Mouse (Mus musculus) adrenal gland, adult 2 months (tissue): Measurements from ENCODE around the gene Enox1. TPM values are rescaled to one million over a fixed set of nuclear protein-coding genes. Genes with fewer than 3 reads are reported as not detected.
A peak's percentile ranks its signal among the peaks of the same experiment; 100 is the strongest.

Experiments
- DNase-seq: peaks from one replicate; pipeline ENCODE4 v3.0.0; 2021
- polyA plus RNA-seq: library from polyadenylated mRNA; depleted of rRNA; stranded (reverse); fragments of >200 nt; gene quantifications from 2 replicates; pipeline ENCODE4 v1.2.3, GENCODE M21; 2012; rRNA removed
- total RNA-seq, 2 experiments: library from RNA; stranded (reverse); gene quantifications; 2 replicates each; pipeline ENCODE4 v1.2.3; 2021

Gene Enox1
- total and polyA plus RNA-seq, 3 experiments, result 1.7 to 3.5 (median 2.1) TPM

DNA sequence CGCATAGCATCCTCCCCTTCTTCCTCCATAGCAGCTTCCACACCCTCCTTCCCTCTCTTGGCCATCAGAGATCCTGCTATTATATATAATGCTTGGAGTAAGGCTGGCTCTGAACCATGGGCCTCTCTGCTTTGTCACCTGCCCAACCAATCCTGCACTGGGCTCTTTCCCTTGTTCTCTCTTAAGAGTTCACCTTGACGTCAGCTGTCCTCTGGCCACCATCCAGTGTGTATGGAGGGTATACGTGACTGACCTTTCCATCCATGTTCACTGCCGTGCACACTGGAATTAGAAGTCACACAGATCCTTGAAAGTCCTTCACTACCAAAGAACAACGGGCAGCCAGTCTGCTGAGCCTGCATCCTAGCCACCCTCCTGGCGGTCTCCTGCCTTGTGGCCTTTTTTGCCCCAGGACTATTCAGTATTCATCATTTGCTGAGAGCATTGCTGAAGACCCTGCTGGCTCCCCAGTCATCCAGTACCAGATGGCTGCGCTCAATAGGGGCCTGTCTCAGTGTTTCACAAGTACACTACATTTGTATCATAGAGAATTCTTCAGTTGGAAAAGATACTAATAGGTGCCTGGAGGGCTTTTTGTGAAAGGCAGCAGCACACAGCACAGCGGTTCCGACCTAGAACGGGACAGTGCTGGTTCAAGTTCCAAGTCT, 526.5 kb downstream of the Enox1 start:
- DNase-seq, result no peak

DNA sequence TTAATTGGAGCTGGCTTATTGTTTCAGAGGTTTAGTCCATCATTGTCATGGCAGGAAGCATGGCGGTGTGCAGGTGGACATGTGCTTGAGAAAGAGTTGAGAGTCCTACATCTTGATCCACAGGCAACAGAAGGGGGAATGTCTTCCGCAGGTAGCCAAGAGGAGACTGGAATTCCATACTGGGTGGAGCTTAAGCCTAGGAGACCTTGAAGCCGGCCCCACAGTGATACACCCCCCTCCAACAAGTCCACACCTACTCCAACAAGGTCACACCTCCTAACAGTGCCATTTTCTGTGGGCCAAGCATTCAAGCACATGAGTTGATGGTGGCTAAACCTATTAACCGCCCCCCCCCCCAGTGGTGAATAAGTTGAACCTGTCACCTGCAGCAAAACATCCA, 533.3 kb downstream of the Enox1 start:
- DNase-seq, result no peak

DNA sequence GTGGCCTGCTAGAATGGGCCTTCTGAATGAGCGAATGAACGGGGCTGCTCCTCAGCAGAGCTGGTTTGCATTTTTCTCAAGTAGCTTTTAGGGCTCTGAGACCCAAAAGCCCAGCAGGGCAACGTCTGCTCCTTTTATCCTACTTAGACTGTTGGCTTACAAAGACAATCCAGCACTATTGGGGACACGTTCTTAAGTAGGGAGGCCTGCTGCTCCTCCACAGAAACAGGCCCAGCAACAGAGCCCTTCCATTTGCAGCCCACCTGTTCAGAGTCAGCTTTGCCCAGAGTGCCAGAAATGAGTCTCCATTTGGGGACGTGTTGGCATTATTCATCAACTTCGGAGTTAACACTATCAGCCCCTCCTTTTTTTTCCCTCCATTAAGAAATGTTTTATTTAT, 548.4 kb downstream of the Enox1 start:
- no peak for DNase-seq

DNA sequence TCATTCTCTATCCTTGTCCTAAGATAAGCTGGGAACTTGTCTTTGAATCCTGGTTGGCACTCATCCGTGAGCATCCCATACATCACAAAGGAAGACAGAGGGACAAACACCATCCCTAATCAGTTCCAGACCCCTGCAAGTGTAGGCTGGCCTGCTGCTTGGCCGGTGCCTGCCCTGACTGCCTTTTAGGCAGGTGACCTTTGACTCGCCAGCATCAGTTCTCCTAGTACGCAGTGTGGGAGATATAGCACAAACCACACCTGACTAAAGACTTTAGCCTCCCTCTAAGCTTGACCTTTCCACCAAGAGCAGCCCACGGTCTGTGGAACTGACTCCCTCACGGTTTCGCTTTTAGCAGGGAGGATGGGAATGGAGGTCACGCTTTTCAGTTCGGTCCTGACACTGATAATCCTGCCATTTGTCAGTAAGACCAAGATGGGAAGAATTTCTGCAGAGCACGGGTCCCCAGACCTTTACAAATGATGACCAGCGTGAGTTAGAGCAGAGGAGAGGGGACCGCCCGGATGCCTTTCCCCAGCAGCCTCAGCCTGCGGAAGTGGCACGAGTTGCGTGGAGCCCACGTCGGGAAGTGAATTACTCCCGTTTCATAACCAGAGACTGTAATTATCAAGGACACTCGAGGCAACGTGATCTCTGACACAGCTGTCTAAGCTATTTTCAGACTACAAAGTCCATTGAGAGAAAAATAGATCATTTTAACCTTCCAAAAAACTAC, 550.1 kb downstream of the Enox1 start:
- peak; percentile 40 for DNase-seq

DNA sequence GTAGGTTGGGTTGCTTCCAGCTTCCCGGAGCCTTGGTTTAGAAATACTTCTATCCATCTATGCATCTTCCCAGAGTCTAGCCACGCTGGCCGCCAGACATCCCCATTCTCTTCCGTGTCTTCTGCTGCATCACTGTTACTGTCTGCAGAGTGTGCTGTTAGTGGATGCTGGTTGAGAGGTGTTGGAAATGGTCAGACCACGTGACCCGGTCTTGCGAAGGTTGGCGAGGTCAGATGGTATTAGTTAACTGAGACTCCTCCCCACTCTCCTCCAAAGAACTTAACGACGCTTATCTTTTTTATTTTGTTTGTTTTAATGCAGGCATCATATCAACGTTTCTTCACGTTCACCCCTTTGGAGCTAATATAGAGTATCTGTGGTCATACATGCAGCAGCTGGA, 550.7 kb downstream of the Enox1 start:
- DNase-seq, result peak; percentile 3

DNA sequence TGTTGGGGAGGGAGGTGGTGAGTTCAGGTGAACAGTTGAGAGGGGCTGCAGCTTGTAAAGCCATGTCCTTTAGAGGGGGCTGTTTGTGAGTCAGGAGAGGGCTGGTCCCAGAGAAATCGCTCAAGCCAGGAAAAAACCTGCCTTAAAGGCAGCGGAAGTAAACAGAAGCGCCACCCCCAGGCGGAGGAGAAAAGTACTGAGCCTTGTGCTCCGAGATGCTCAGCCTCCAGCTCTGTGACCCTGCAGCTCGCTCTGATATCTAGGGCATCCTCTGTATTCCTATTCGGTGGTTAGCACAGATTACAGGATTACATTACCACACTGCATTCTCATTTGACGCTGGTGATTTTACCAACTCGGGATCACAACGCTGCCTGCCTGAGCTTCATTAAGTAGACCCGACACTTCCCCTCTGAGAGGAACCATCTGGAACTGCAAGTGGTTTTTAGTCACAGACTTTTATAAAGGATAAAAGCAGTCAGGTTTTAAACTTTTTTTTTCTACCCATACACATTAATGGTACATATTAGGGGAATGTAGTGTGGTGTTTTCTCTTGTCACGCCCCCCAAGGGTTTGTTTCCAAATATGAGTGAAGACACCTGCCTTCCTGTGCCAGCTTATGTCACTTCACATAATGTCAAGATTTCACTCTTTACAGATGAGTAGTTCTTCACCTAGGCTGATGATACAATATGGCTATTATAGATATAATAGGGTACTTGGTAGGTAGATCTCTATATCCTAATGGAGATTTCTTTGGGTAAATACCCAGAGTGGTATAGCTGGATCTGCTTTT, 552.0 kb downstream of the Enox1 start:
- DNase-seq, result no peak

DNA sequence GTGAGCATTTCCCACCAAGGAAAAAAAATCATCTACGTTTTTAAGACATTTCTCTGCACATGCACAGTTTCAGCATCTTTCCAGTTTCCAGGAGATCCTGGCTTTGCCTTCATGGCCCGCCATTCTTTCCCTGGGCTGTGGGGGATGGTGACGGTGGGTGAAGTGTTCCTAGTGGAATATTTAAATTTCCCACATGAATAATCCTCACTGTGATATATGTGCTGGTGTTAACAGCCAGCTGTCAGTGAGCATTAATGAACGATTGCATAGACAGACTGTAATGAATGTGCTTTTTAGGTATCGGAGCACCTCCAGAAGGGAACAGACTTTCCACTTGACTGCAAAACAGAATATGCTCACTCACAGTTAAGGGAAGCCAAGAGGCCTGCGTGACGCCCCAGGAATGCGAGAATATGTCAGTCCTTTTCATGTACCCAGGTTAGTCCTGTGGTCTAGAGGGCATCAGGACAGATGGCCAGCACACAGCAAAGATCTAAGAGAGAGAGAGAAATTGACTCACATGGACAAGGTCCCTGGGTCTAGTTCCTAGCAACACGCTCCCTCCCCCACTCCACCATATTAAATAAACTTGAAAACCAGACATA, 558.5 kb downstream of the Enox1 start:
- no peak for DNase-seq

DNA sequence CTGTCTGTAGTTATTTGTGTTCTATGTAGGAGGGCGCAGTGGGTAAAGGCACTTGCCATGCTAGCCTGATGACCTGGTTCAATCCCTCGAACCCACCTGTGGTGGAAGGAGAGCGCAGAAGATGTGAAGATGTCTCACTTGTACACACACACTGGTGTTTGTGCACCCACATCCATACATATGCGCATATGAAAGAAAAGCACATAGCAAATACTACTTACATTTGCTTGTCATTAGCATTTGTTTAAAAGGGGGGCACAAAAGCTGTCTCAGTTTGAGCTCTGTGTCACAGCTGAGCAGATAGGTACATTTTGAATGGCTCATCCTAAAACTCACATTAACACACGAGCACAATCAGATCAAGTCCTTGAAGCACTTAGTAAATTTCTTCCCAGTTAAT, 560.4 kb downstream of the Enox1 start:
- no peak for DNase-seq

DNA sequence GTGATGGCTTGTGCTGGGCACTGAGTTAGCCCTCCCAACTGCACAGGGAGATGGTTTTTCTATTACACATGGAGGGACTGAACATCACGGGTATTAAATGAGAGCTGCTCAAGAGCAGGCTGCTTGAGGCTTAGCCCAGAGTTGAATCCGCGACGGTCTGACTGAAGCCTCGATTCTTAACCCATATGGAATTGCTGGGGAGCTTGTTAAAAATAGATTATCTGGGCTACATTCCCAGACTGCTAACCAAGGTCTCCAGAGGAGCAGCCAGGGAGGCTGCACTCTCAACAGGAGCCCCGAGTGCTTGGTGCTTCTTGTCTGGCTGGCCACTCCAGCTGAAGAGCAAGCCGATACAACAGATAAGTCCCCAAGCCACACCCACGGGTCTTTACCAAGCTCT, 562.3 kb downstream of the Enox1 start:
- peak; percentile 12 for DNase-seq

DNA sequence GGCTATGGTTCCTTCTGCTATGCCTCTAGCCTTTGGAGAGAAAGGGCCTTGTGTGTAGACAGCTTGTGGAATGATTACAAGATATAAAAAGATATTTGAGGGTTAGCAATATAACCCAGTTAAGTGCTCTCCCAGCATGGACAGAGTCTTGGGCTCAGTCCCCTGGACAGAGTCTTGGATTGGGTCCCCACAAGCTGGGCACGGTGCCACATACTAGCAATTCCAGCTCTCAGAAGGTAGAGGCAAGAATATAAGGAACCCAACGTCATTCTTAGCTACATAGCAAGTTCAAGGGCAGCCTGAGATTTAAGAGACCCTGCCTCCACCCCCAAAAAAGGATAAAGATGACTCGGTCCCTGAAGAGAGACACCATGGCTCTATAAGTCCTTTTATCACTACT, 581.5 kb downstream of the Enox1 start:
- peak; percentile 21 for DNase-seq

DNA sequence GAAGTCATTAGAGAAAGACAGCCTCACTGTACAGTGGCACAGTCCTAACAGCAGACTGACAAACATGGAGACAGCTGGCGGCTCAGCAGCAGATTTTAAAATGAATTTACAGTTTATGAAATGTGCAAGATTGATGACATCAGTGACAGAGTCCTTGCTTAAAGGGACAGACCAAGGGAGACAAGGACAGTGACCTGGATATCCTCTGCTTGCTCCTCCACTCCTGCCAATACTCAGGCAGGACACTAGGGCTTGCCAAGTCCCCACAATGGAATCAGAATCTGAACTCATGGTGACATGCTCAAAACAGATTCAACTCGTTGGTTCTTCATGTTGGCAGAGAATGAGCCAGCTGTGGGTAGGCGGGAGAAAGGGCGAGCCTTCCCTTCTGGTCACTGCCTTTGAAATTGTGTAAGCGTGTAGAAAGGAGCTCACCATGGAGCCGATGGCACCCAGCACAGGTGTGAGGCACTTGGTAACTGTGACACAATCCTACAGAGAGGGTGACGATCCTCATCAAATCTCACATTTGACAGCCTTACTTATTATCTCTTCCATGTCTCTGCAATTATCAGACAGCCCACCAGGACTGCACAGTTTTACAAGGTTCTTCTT, 582.3 kb downstream of the Enox1 start:
- peak; percentile 60 for DNase-seq

DNA sequence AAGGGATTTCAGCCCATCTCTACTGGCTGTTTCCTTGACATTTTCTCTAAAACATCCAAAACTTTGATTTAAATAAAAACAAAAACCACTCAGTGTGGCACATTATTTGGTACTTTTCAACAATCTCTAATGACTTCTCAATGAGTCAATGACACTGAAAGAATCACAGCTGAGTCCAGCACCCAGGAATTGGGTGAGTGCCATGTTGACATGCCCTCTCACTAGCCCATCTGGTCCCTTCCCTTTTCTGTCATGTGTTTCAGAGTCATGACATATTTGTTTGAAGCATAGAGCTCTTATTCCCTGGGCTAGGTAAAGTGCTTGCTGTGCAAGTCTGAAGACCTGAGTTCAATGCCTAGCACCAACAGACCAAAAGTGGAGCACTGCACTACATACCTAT, 582.8 kb downstream of the Enox1 start:
- DNase-seq, result peak; percentile 6

DNA sequence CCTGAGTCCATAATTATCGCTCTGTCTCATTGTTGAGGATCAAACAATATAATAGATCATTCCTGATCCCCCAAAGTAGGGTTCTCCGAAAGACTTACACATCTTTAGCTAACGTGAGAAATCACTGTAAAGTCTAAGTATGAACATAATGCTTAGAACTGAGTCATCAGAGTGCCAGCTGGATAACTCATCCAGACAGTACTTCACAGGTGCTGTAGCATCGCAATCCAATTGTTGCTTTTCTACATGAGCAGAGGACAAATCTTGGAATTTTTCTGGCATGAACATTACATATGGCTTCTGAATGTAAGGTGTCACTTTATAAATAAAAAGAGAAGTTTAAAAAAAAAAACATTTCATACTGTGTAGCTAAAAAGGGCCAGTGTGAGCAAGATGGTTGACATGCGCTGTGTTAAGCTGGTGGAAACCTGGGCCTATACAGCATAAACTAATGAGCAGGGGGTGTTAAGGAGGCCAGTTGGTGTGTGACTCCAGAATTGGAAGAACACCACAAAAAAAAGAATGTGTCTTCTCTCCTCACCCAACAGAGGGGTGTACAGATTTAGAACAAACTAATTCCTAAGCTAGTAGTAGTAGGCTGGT, 588.2 kb downstream of the Enox1 start:
- no peak for DNase-seq

DNA sequence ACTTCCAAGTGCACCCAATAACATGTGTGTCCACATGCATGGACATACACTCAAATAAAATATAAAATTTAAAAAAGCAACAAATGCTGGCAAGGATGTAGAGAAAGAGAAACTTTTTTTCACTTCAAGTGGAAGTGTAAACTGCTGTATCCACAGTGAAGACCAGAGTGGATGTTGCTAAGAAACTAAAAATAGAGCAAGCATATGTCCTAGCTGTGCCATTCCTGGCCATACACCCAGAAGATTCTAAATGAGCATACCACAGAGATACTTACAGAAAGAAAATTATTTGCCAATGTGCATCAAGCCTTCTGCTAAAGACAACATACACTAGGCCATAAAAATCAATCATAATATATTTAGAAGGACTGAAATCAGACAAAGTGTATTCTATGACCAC, 592.4 kb downstream of the Enox1 start:
- no peak for DNase-seq

Other genes starting within 250 kb of the Enox1 start
- gene Ccdc122, start 120.0 kb upstream of the Enox1 start, total RNA-seq, result 1 to 10 TPM; 6.1 to 6.7 TPM
- gene Ccdc122, start 120.0 kb upstream of the Enox1 start, polyA plus RNA-seq, result 2.6 and 4.9 TPM in 2 replicates
- 10 to 100 TPM in 1 of 2 experiments, 1 to 10 TPM in 1; 7.8 to 10.5 TPM for gene Lacc1, start 119.9 kb upstream of the Enox1 start, total RNA-seq
- 7.0 and 7.8 TPM in 2 replicates for gene Lacc1, start 119.9 kb upstream of the Enox1 start, polyA plus RNA-seq